Mouse (Mus musculus) CH12.LX (cell line): ENCODE data around the gene Lima1.

Experiments used
- EP300 ChIP-seq: IDR thresholded peaks from 2 replicates; pipeline ENCODE4 v1.6.1; 2011; ENCODE audit warnings: low read length, improper control_type of control experiment
- JUND ChIP-seq: conservative IDR thresholded peaks from 2 replicates; pipeline ENCODE4 v1.6.1; 2011; ENCODE audit warnings: low read depth, low read length, improper control_type of control experiment
- SMC3 ChIP-seq: IDR thresholded peaks from 2 replicates; pipeline ENCODE4 v1.6.1; 2011; ENCODE audit warnings: low read depth, low read length, improper control_type of control experiment
- TCF12 ChIP-seq: IDR thresholded peaks from 2 replicates; pipeline ENCODE4 v1.6.1; 2014; ENCODE audit warnings: low read depth, mild to moderate bottlenecking, inconsistent platforms, low read length, improper control_type of control experiment
- ZNF384 ChIP-seq: IDR thresholded peaks from 2 replicates; pipeline ENCODE4 v1.6.1; 2012; ENCODE audit warnings: low read depth, low read length, improper control_type of control experiment, inconsistent platforms

DNA sequence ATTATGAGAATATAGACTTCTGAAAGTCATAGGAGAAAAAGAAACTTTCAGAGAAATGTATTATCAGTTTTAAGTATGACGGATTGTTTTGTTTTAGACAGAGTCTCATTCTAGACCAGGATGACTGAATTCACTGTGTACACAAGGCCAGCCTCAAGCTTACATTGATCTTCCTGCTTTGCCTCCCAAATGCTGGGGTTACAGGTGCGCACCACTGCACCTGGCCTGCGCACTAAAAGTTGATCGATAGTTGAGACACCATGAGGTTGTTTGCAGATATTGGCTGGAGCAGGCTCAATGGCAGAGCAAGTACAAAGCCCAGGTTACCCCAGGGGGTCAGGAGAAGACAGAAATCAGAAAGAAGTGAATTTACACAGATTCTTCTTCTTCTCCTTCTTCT lies 36.5 kb upstream of the Lima1 start:
- TF ChIP-seq ZNF384 (no peak), EP300 (no peak), JUND (no peak), TCF12 (no peak), SMC3 (no peak)
